Mouse (Mus musculus) stomach, embryonic 15.5 days (tissue): Measurements from ENCODE around the gene Nmnat3. TPM values are rescaled to one million over a fixed set of nuclear protein-coding genes. Genes with fewer than 3 reads are reported as not detected.

Experiments
- ATAC-seq: fragments of 200-750 bp; cut with Nextera tagmentation; 2 replicates; pipeline ENCODE4 v1.8.0; 2017; ENCODE audit warnings: low read depth, moderate number of reproducible peaks, moderate TSS enrichment; ENCODE audit not compliant: insufficient read depth, low FRiP score
- H3K27ac ChIP-seq: fragments of 300-500 bp; sonication (generic); 2 replicates; pipeline ENCODE4 v1.5.1; 2015; ENCODE audit warnings: mild to moderate bottlenecking, inconsistent platforms
- H3K27me3 ChIP-seq: fragments of 300-500 bp; sonication (generic); replicated peaks from 2 replicates; pipeline ENCODE4 v1.6.1; 2015; ENCODE audit warnings: inconsistent platforms
- H3K36me3 ChIP-seq: fragments of 300-500 bp; sonication (generic); 2 replicates; pipeline ENCODE4 v1.6.1; 2015; ENCODE audit warnings: inconsistent platforms
- H3K4me1 ChIP-seq: fragments of 300-500 bp; sonication (generic); 2 replicates; pipeline ENCODE4 v1.6.1; 2015; ENCODE audit warnings: inconsistent platforms
- H3K4me2 ChIP-seq: fragments of 300-500 bp; sonication (generic); 2 replicates; pipeline ENCODE4 v1.6.1; 2015; ENCODE audit warnings: mild to moderate bottlenecking, inconsistent platforms
- H3K4me3 ChIP-seq: fragments of 300-500 bp; sonication (generic); replicated peaks from 2 replicates; pipeline ENCODE4 v1.5.1; 2015; ENCODE audit warnings: inconsistent platforms
- H3K9ac ChIP-seq: fragments of 300-500 bp; sonication (generic); 2 replicates; pipeline ENCODE4 v1.6.1; 2015; ENCODE audit warnings: inconsistent platforms
- H3K9me3 ChIP-seq: fragments of 300-500 bp; sonication (generic); 2 replicates; pipeline ENCODE4 v1.6.1; 2016; ENCODE audit warnings: inconsistent platforms
- WGBS: fragments of 180-500 bp; shearing (Covaris S2); methylation state at CpG from one replicate; pipeline ENCODE4 v1.1.7; 2015; 5-methylcytosine and 5-hydroxymethylcytosine counted together
- polyA plus RNA-seq: library from polyadenylated mRNA; unstranded; fragments of >200 nt; fragmentation: Nextera tagmentation; extraction: Ambion mirVana; gene quantifications from 2 replicates; pipeline ENCODE4 v1.2.1, GENCODE M21; 2015

Gene Nmnat3
- polyA plus RNA-seq, 1 experiment from 2014 or later = 11.9 TPM

GRCm38 (mm10) chr9:98313587-98313986 lies 26.4 kb downstream of the Nmnat3 start:
- no peak overlapping the region for H3K27ac ChIP-seq
- ATAC-seq = peak; percentile 95
- no peak overlapping the region for H3K4me2 ChIP-seq
- no peaks in the 10 kb centered on the region for H3K4me1 ChIP-seq
- no peak overlapping the region for H3K4me3 ChIP-seq
- 65% methylated on average over 6 of the region's 6 CpGs for WGBS
- H3K27me3 ChIP-seq = no peaks in the 10 kb centered on the region
- no peaks in the 10 kb centered on the region for H3K36me3 ChIP-seq
- H3K9ac ChIP-seq = no peak overlapping the region
- H3K9me3 ChIP-seq = no peaks in the 10 kb centered on the region

GRCm38 (mm10) chr9:98314059-98314650 lies 26.9 kb downstream of the Nmnat3 start:
- no peaks in the 10 kb centered on the region for H3K4me1 ChIP-seq
- no peak overlapping the region for H3K9ac ChIP-seq
- no peaks in the 10 kb centered on the region for H3K27me3 ChIP-seq
- H3K9me3 ChIP-seq = no peaks in the 10 kb centered on the region
- 0 out of 2 replicates have a peak, but pooled peaks have one; percentile 50 for ATAC-seq
- H3K4me2 ChIP-seq = no peak overlapping the region
- 78% methylated on average over 7 of the region's 7 CpGs for WGBS
- H3K36me3 ChIP-seq = no peaks in the 10 kb centered on the region
- no peak overlapping the region for H3K27ac ChIP-seq
- H3K4me3 ChIP-seq = no peak overlapping the region

- H3K4me2 ChIP-seq = no peak overlapping the region
- no peaks in the 10 kb centered on the region for H3K36me3 ChIP-seq
- H3K9me3 ChIP-seq = no peaks in the 10 kb centered on the region
- no peak overlapping the region for H3K27ac ChIP-seq
- H3K4me3 ChIP-seq = no peak overlapping the region
- H3K4me1 ChIP-seq = no peaks in the 10 kb centered on the region
- ATAC-seq = no peak
- WGBS = 75% methylated on average over 4 of the region's 4 CpGs
- H3K9ac ChIP-seq = no peak overlapping the region
- H3K27me3 ChIP-seq = no peaks in the 10 kb centered on the region
These were observed 30.7 kb downstream of the Nmnat3 start for GRCm38 (mm10) chr9:98317897-98318296.

DNA sequence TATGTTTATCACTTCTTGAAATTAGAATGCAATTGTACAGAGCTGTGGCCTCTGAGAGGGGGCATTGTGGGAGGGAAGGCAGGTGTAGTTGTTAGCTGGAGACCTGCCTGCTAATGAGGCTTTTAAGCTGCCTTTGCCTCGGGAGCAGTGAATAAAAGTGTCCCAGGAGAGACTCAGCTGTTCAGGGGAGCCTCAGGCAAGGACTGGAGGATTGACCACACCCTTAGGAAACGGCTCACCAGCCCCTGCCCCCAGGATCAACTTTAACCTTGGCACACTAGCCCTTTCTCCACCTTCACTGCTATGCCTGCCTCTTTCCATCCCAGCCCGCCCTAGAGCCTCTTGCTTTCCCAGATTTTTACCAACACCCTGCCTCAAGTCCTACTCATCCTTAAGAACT lies 31.6 kb downstream of the Nmnat3 start:
- no peak overlapping the region for H3K27ac ChIP-seq
- ATAC-seq = no peak
- 39% methylated on average over 3 of the region's 3 CpGs for WGBS
- no peaks in the 10 kb centered on the region for H3K9me3 ChIP-seq
- H3K4me3 ChIP-seq = no peak overlapping the region
- H3K36me3 ChIP-seq = no peaks in the 10 kb centered on the region
- no peaks in the 10 kb centered on the region for H3K4me1 ChIP-seq
- H3K9ac ChIP-seq = no peak overlapping the region
- H3K4me2 ChIP-seq = no peak overlapping the region
- H3K27me3 ChIP-seq = no peaks in the 10 kb centered on the region

- no peak for ATAC-seq
- Histone ChIP-seq H3K9me3 (no peaks in the 10 kb centered on the region), H3K27me3 (no peaks in the 10 kb centered on the region), H3K27ac (no peak overlapping the region), H3K36me3 (no peaks in the 10 kb centered on the region), H3K9ac (no peak overlapping the region), H3K4me1 (no peaks in the 10 kb centered on the region), H3K4me2 (no peak overlapping the region), H3K4me3 (no peak overlapping the region)
- 83% methylated on average over 3 of the region's 3 CpGs for WGBS
These were observed 33.5 kb downstream of the Nmnat3 start for GRCm38 (mm10) chr9:98320785-98321184.

DNA sequence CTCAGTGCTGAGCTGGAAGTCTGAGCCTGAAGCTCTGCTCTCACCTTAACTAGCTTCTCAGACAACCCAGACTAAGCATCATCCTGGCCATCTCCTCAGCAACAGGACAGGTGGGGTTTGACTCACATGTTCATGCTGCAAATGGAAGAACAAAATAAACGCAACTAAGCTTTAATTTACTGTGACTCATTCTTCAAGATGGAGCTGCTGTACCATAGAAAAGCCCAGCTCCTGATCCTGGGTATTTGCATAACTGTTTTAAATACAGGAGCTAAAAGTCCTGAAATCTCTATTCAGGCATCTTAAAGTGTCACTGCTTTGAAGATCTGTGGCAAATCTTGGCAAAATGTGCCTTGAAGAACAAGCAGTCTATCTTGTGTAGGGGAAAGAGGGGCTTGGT lies 38.9 kb downstream of the Nmnat3 start:
- Histone ChIP-seq H3K4me1 (0 out of 2 replicates have a peak, but pooled peaks cover 10% of the 10 kb centered on the region), H3K4me2 (no peak overlapping the region), H3K4me3 (no peak overlapping the region), H3K9me3 (no peaks in the 10 kb centered on the region), H3K27ac (peak overlapping the region; percentile 28; the same call in 1 of the 2 replicates), H3K36me3 (no peaks in the 10 kb centered on the region), H3K9ac (no peak overlapping the region), H3K27me3 (no peaks in the 10 kb centered on the region)
- no peak for ATAC-seq
- 55% methylated on average over 1 of the region's 1 CpGs for WGBS

- H3K27ac ChIP-seq = no peak overlapping the region
- no peak for ATAC-seq
- H3K9ac ChIP-seq = no peak overlapping the region
- 86% methylated on average over 10 of the region's 10 CpGs for WGBS
- no peak overlapping the region for H3K4me2 ChIP-seq
- H3K27me3 ChIP-seq = no peaks in the 10 kb centered on the region
- no peaks in the 10 kb centered on the region for H3K36me3 ChIP-seq
- H3K9me3 ChIP-seq = no peaks in the 10 kb centered on the region
- no peak overlapping the region for H3K4me3 ChIP-seq
- H3K4me1 ChIP-seq = 0 out of 2 replicates have a peak, but pooled peaks cover 10% of the 10 kb centered on the region
These were observed 41.4 kb downstream of the Nmnat3 start for GRCm38 (mm10) chr9:98328415-98329176.

GRCm38 (mm10) chr9:98329274-98330105 lies 42.3 kb downstream of the Nmnat3 start:
- H3K27me3 ChIP-seq = no peaks in the 10 kb centered on the region
- 47% methylated on average over 20 of the region's 20 CpGs for WGBS
- 0 out of 2 replicates have a peak, but pooled peaks cover 10% of the 10 kb centered on the region for H3K4me1 ChIP-seq
- no peak overlapping the region for H3K4me2 ChIP-seq
- H3K4me3 ChIP-seq = no peak overlapping the region
- 0 out of 2 replicates have a peak overlapping the region, but pooled peaks have one; percentile 16 for H3K27ac ChIP-seq
- no peak overlapping the region for H3K9ac ChIP-seq
- ATAC-seq = peak; percentile 47; the same call in 1 of the 2 replicates
- no peaks in the 10 kb centered on the region for H3K36me3 ChIP-seq
- H3K9me3 ChIP-seq = no peaks in the 10 kb centered on the region

DNA sequence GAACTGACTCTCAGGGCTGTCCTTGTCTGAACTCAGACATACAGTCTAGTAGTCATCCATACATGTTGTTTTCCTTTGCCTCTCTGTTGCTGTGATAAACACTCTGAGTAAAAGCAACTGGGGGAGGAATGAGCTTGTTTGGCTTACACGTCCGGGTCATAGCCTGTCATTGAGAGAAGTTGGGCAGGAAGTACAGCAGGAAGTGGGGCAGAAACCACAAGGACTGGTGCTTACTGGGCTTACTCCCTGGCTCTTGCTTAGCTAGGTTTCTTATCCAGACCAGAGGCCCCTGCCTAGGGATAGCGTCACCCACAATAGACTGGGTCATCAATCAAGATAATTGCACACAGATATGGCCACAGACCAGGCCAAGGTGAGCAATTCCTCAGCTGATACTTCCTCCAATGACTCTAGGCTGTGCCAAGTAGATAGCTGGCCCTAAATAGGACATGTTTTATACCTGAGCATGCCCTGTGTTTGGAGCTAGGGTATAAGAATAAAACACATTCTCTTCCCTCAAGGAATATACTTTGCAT lies 46.1 kb downstream of the Nmnat3 start:
- no peaks in the 10 kb centered on the region for H3K27me3 ChIP-seq
- H3K4me3 ChIP-seq = no peak overlapping the region
- no peak overlapping the region for H3K9ac ChIP-seq
- 40% methylated on average over 3 of the region's 3 CpGs for WGBS
- no peaks in the 10 kb centered on the region for H3K36me3 ChIP-seq
- ATAC-seq = no peak
- H3K9me3 ChIP-seq = no peaks in the 10 kb centered on the region
- H3K4me2 ChIP-seq = no peak overlapping the region
- H3K27ac ChIP-seq = no peak overlapping the region
- 0 out of 2 replicates have a peak, but pooled peaks cover 10% of the 10 kb centered on the region for H3K4me1 ChIP-seq

DNA sequence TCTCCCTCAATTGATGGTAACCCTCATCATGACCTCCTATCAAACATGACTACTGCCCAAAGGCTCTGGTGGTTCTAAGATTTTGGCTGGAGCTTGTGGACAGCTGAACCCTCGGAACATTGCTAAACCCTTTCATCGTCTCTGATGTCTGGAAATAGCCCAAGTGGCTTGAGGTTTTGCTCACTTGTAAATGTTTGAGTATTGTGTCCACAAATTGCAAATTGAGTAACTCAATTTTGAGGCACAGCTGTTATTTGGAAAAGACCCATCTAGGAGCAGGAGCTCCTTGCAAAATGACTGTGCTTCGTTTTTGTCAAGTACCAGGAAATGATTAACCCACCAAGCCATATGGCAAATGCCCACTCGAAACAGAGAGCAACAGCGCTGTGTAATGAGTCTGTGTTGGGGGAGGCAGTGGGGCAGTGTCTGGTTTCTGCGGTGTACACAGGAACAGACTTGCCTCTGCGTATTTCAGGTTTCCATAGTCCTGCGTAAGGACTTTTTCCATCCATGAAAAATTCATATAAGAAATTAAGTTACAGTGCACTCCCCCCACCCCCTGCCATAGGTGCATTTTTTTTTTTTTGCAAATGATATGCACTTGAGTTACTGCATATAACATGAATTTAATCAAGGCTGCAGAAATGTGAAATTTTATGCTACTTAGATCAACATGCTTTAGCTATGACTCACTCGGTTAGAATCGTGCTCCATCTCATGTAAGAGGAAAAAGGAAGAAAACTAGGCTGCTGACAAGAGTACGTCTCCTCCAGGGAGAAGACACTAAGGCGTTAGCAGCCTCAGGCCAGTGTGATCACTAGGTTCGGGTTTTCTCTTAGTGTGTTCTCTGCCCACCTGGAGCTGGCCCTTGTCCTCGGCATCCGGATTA lies 50.9 kb downstream of the Nmnat3 start:
- no peak overlapping the region for H3K4me2 ChIP-seq
- 65% methylated on average over 15 of the region's 15 CpGs for WGBS
- no peak for ATAC-seq
- no peaks in the 10 kb centered on the region for H3K9me3 ChIP-seq
- H3K9ac ChIP-seq = no peak overlapping the region
- H3K36me3 ChIP-seq = no peaks in the 10 kb centered on the region
- H3K27ac ChIP-seq = no peak overlapping the region
- H3K27me3 ChIP-seq = no peaks in the 10 kb centered on the region
- H3K4me3 ChIP-seq = no peak overlapping the region
- peaks cover 4% of the 10 kb centered on the region; the same call in 1 of the 2 replicates for H3K4me1 ChIP-seq

DNA sequence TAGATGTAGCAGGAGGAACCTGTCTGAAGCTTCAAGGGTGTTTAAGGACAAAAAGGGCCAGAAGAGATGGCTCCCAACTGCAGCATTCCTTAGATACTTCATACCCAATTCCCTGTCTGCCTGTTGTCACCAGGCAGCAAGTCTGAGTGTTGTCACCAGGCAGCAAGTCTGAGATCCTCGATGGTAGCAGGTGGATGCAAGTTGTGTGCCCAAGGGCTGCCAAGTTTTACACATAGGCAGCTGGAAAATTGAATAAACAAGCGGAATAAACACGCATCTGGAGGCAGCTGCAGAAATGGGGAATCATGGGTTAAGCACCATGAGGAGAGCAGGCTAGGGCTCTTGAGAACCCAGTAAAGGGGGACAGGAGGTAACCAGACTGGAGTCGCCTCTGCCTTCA lies 52.7 kb downstream of the Nmnat3 start:
- WGBS = 57% methylated on average over 4 of the region's 4 CpGs
- Histone ChIP-seq H3K9me3 (no peaks in the 10 kb centered on the region), H3K9ac (no peak overlapping the region), H3K4me2 (no peak overlapping the region), H3K36me3 (no peaks in the 10 kb centered on the region), H3K27me3 (no peaks in the 10 kb centered on the region), H3K27ac (no peak overlapping the region), H3K4me1 (peaks cover 4% of the 10 kb centered on the region; the same call in 1 of the 2 replicates), H3K4me3 (no peak overlapping the region)
- no peak for ATAC-seq
